Mouse (Mus musculus) lung, postnatal 0 days (tissue): Measurements from ENCODE around the gene Fmnl3.

Source experiments
- CTCF ChIP-seq: IDR thresholded peaks from 2 replicates; pipeline ENCODE4 v1.5.1; 2016; ENCODE audit warnings: antibody characterized with exemption, mild to moderate bottlenecking
- EP300 ChIP-seq: IDR thresholded peaks from 2 replicates; pipeline ENCODE4 v1.6.1; 2016; ENCODE audit warnings: antibody characterized with exemption, mild to moderate bottlenecking, control low read depth

GRCm38 (mm10) chr15:99316314-99317266 lies 53.7 kb downstream of the Fmnl3 start:
- TF ChIP-seq CTCF (peak; percentile 85), EP300 (no peak)
